Mouse (Mus musculus) spleen, embryonic (tissue): ENCODE results near the gene Vmn1r226.

ENCODE experiments used
- CTCF ChIA-PET: fragments of 350-600 bp; sonication (Branson Sonifier 250); formaldehyde crosslinking; loops from one replicate; lab custom pipeline; 2022; lab: Charles Lee

Vmn1r226 gene

DNA sequence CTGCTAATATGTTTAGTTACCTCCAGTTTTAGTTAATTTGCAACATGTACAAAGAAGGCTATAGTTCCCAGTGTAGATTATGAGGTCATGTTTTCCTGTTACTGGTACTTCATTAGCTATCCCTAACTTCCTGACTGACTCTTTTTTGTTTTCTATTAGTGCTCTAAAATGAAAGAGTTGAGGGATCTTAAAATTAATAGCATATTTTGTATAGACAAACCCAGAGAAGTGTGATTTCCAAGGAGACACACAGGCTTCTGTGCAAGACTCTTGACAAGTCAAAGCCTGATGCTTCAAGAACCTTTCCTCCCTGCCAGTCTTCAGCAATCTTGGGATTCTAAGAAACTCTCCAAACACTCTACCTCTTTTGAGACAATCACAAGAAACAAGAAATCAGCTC is at the start of gene Vmn1r226:
Gene Vmn1r226 (plus strand): TSS at position 301 of the 400 bp plus-strand sequence.
- CTCF ChIA-PET = no interaction called here

- CTCF ChIA-PET = no interaction called here
Measured at GRCm38 (mm10) chr17:20729543-20729942, 46.9 kb downstream of the Vmn1r226 start, which contains the start of gene Vmn1r227. Gene Vmn1r227 (plus strand): TSS chr17:20729843.
